Mouse (Mus musculus) forebrain, embryonic 16.5 days (tissue): ENCODE results near the gene Ccl12. TPM values are rescaled to one million over a fixed set of nuclear protein-coding genes. Genes with fewer than 3 reads are reported as not detected.

ENCODE experiments used
- ATAC-seq: fragments of 200-750 bp; cut with Nextera tagmentation; 2 replicates; pipeline ENCODE4 v1.8.0; 2017; ENCODE audit warnings: mild to moderate bottlenecking, moderate library complexity
- H3K27ac ChIP-seq: fragments of 300-500 bp; sonication (generic); 2 replicates; pipeline ENCODE4 v1.5.1; 2014; ENCODE audit warnings: low read length, control low read depth
- H3K27me3 ChIP-seq: fragments of 300-500 bp; sonication (generic); replicated peaks from 2 replicates; pipeline ENCODE4 v1.6.1; 2014; ENCODE audit warnings: low read length; ENCODE audit not compliant: control insufficient read depth, insufficient read depth
- H3K36me3 ChIP-seq: fragments of 300-500 bp; sonication (generic); 2 replicates; pipeline ENCODE4 v1.6.1; 2014; ENCODE audit not compliant: control insufficient read depth, insufficient read depth
- H3K4me1 ChIP-seq: fragments of 300-500 bp; sonication (generic); replicated peaks from 2 replicates; pipeline ENCODE4 v1.6.1; 2014; ENCODE audit warnings: low read length; ENCODE audit not compliant: control insufficient read depth, insufficient read depth
- H3K4me2 ChIP-seq: fragments of 300-500 bp; sonication (generic); 2 replicates; pipeline ENCODE4 v1.6.1; 2014; ENCODE audit warnings: mild to moderate bottlenecking, low read length, control low read depth
- H3K4me3 ChIP-seq: fragments of 300-500 bp; sonication (generic); replicated peaks from 2 replicates; pipeline ENCODE4 v1.5.1; 2014; ENCODE audit warnings: mild to moderate bottlenecking, low read length, control low read depth
- H3K9ac ChIP-seq: fragments of 300-500 bp; sonication (generic); replicated peaks from 2 replicates; pipeline ENCODE4 v1.6.1; 2014; ENCODE audit warnings: low read depth, low read length, control low read depth
- H3K9me3 ChIP-seq: fragments of 300-500 bp; sonication (generic); 2 replicates; pipeline ENCODE4 v1.6.1; 2016; ENCODE audit warnings: low read length; ENCODE audit not compliant: control insufficient read depth
- WGBS: fragments of 180-500 bp; shearing (Covaris S2); extraction: QIAGEN DNeasy Blood & Tissue Kit; methylation state at CpG from one replicate; pipeline ENCODE4 v1.1.7; 2014; 5-methylcytosine and 5-hydroxymethylcytosine counted together
- polyA plus RNA-seq: library from polyadenylated mRNA; unstranded; fragments of >200 nt; fragmentation: Nextera tagmentation; extraction: Ambion mirVana; gene quantifications from 2 replicates; pipeline ENCODE4 v1.2.1, GENCODE M21; 2015

Ccl12 gene
- polyA plus RNA-seq, 1 experiment from 2014 or later, result not detected

DNA sequence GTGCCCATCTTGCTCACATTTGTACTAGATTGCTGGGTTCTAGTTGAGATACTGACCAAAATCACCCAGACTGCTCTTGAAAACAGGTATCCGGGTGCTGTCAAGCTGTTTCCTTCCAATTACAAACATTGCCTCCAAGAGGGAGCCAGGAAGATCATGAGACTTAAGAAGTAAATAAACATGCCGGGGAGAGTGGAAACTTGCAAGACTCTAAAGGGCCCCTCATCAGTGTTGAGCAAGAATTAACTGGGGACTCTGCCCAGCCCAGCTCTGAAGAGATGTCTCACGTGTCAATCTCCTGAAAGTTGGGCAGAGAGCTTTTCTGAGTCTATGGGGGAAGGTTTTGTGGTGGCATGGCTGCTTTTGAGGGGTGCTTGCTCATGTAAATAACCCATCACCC lies 24.6 kb upstream of the Ccl12 start:
- H3K27me3 ChIP-seq, result no peaks in the 10 kb centered on the region
- no peak overlapping the region for H3K4me3 ChIP-seq
- H3K4me1 ChIP-seq, result no peaks in the 10 kb centered on the region
- H3K4me2 ChIP-seq, result no peak overlapping the region
- ATAC-seq, result no peak
- no peak overlapping the region for H3K9ac ChIP-seq
- 77% methylated on average over 3 of the region's 3 CpGs for WGBS
- no peaks in the 10 kb centered on the region for H3K9me3 ChIP-seq
- H3K36me3 ChIP-seq, result no peaks in the 10 kb centered on the region
- no peak overlapping the region for H3K27ac ChIP-seq

DNA sequence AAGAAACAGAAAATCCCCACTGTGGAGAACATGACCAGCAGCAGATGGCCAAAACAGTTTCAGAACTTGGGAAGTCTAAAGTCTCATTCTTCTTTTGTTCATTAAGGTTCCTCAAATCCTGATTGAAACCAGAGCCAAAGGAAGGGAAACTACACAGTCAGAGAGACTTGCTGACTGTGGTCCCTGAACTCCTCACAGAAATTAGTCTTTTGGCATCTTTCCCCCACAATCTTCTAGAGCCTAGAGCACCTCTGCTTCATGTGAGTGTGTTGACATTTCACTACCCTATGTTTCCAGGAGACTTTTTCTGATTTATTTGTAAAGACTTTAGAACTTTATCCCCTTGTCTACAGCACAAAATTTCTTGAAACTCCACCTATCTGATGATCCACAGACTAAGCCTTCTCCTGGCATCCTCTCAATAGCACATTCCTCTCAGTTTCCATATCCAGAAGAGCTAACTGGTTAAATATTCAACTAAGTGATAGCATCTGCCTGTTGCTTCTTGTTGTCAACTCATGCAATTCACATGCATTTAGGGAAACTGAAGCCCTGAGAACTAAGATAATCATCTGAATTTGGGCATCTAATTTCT lies 23.4 kb upstream of the Ccl12 start:
- no peak overlapping the region for H3K4me2 ChIP-seq
- H3K36me3 ChIP-seq, result no peaks in the 10 kb centered on the region
- H3K27me3 ChIP-seq, result no peaks in the 10 kb centered on the region
- no peak for ATAC-seq
- no peaks in the 10 kb centered on the region for H3K9me3 ChIP-seq
- no peak overlapping the region for H3K4me3 ChIP-seq
- H3K9ac ChIP-seq, result no peak overlapping the region
- no peaks in the 10 kb centered on the region for H3K4me1 ChIP-seq
- H3K27ac ChIP-seq, result no peak overlapping the region

DNA sequence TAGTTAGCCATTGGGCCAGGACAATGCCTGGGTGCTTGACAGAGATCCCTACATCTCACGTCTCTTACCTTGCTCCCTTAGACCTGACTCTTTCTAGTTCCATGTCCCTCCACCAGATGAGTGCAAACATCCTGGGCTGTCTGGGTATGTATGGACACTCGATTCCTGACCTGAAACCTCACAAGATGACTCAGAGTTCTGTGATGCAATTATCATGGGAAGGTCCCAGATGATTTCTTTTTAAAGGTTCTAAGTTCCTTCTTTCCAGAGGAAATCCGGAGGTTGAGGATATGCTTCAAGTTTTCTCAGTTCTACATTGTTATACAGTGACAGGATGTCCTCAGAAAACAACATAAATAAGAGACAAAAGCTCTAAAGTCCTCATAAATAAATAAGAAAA lies 20.8 kb upstream of the Ccl12 start:
- Histone ChIP-seq H3K36me3 (no peaks in the 10 kb centered on the region), H3K4me1 (no peaks in the 10 kb centered on the region), H3K27me3 (no peaks in the 10 kb centered on the region), H3K4me3 (no peak overlapping the region), H3K27ac (no peak overlapping the region), H3K9ac (no peak overlapping the region), H3K4me2 (no peak overlapping the region), H3K9me3 (no peaks in the 10 kb centered on the region)
- no peak for ATAC-seq
- 89% methylated on average over 3 of the region's 3 CpGs for WGBS

DNA sequence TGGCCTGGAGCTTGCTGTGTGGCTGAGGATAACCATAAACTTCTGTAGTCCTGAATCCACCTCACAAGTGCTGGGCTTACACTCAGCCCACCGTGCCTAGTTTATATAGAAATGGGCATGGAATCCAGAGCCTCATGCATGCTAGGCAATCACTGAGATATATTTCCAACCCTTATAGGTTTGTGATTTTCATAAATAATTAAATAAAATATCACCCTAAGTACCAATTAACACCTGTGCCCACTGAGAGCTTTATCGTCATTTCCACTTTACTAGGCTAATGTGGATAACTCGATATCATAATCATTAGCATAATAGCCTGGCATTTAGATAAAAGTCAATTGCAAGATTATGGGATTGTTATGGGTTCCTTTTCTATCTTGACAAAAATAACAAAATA lies 17.3 kb upstream of the Ccl12 start:
- Histone ChIP-seq H3K9me3 (no peaks in the 10 kb centered on the region), H3K4me2 (no peak overlapping the region), H3K27ac (no peak overlapping the region), H3K9ac (no peak overlapping the region), H3K4me3 (no peak overlapping the region), H3K36me3 (no peaks in the 10 kb centered on the region), H3K27me3 (no peaks in the 10 kb centered on the region), H3K4me1 (no peaks in the 10 kb centered on the region)
- ATAC-seq, result no peak
- 82% methylated on average over 3 of the region's 3 CpGs for WGBS

DNA sequence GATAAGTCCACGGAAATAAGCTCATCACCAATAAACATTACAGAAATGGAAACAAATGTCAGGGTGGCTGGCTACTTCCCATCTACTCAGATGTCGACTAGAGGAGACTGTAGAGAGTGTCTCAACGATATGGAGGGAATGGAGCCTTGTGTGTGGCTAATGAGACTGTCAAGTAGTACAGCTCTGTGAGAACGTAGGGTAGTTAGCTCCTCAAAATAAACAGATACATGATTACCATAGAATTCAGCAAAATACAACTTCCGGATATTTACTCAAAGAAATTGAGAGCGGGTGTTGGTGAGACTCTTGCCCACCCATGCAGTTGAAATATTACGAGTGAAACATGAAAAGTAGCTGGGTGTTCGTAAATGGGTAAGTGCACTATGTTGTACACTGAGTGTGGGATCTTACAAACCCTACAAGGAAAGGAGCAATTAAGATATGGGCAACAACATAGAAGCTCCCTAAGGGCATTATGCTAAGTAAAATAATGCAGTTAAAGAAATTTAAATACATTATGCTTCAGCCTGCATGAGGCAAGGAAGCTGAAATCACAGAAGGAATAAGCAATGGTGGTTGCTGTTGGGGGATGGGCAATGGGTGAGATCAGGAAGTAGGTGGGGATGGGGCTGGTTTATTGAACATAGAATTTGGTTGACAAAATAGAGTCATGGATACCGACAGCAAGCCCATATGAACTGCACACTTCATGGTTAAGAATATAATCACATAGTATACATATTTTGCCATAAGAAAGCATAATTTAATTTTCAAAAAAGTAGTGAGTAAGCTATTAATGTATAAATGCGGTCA lies 1.9 kb upstream of the Ccl12 start:
- WGBS, result 87% methylated on average over 10 of the region's 10 CpGs
- no peak overlapping the region for H3K27ac ChIP-seq
- ATAC-seq, result no peak
- no peaks in the 10 kb centered on the region for H3K27me3 ChIP-seq
- no peaks in the 10 kb centered on the region for H3K36me3 ChIP-seq
- H3K4me2 ChIP-seq, result no peak overlapping the region
- H3K4me3 ChIP-seq, result no peak overlapping the region
- H3K9ac ChIP-seq, result no peak overlapping the region
- H3K9me3 ChIP-seq, result no peaks in the 10 kb centered on the region
- H3K4me1 ChIP-seq, result no peaks in the 10 kb centered on the region

DNA sequence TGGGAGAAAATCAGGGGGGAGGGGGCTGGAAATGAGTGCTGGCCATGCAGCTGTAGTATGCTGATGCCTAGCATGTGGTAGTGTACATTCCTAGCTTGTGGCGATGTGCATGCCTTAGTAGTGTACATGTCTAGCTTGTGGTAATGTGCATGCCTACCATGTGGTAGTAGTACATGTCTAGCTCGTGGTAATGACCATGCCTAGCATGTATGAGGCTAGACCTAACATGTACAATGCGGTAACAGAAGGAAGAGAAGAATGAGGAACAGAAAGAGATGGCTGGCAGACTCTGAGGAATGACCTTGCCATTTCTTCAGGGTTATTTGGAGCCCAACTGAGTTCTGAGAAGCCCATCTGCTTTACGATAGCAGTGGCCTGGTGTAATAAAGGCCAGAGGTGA lies 558 bp upstream of the Ccl12 start:
- no peaks in the 10 kb centered on the region for H3K4me1 ChIP-seq
- H3K9ac ChIP-seq, result no peak overlapping the region
- H3K36me3 ChIP-seq, result no peaks in the 10 kb centered on the region
- H3K27ac ChIP-seq, result no peak overlapping the region
- no peak overlapping the region for H3K4me2 ChIP-seq
- H3K9me3 ChIP-seq, result no peaks in the 10 kb centered on the region
- no peaks in the 10 kb centered on the region for H3K27me3 ChIP-seq
- ATAC-seq, result no peak
- no peak overlapping the region for H3K4me3 ChIP-seq
- WGBS, result 87% methylated on average over 4 of the region's 4 CpGs

DNA sequence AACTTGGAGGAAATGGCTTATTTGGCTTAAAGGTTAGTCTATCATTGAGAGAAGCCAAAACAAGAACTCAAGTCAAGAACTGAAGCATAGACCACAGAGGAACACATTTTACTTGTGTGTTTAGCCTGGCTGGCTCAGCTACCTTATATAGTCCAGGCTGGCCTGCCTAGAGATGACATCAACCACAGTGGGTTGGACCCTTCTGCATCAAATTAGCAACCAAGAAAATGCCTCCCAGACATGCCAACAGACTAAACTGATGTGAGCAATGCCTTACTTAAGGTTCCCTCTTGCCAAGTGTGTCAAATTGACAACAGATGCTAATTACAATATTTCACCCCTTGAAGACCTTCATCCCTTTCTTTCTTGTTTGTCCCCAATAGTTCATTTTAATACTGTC lies 8.0 kb downstream of the Ccl12 start:
- H3K4me2 ChIP-seq, result no peak overlapping the region
- H3K4me1 ChIP-seq, result no peaks in the 10 kb centered on the region
- H3K4me3 ChIP-seq, result no peak overlapping the region
- no peak for ATAC-seq
- no peak overlapping the region for H3K9ac ChIP-seq
- no peak overlapping the region for H3K27ac ChIP-seq
- H3K27me3 ChIP-seq, result no peaks in the 10 kb centered on the region
- no peaks in the 10 kb centered on the region for H3K9me3 ChIP-seq
- no peaks in the 10 kb centered on the region for H3K36me3 ChIP-seq

DNA sequence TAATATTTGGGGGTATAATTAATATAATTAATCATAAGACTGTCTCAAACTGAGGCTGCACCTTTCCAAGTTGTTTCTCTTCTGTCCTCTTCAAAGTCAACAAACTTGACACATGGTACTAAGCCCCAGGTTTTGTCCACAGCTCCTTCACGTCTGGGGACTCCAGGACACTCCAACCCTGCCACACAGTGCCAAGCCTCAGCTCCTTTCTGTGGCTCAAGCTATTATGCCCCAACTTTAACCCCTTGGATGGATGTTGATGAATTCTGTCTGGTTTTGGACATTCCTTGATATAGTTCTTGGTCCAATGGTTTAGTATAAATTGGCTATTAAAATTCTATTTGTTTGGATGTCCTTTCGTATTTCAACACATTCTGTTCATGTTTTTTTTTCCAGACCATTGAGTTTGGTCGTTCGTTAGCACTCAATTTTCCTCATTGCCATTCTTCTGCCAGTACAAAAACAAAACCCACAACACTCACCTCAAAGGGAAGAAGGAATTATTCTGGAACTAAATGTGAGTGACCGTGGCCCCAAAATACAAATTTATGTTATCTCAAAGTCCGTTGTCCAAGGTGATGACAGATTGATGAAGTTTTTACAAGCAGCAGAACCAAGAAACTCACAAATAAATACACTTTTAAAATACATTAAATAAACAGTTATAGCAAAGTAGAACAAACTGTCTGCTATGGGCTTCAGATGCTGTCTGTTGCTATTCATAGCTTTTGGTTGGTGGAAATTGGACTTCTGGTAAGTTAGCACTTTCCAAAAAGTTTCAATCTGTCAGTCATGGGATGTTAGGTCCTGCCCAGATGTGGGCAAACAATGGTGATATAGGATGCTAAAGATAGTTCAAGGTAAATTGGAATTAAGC lies 9.0 kb downstream of the Ccl12 start:
- ATAC-seq, result no peak
- Histone ChIP-seq H3K27ac (no peak overlapping the region), H3K9me3 (no peaks in the 10 kb centered on the region), H3K9ac (no peak overlapping the region), H3K4me3 (no peak overlapping the region), H3K36me3 (no peaks in the 10 kb centered on the region), H3K27me3 (no peaks in the 10 kb centered on the region), H3K4me2 (no peak overlapping the region), H3K4me1 (no peaks in the 10 kb centered on the region)
- WGBS, result 42% methylated on average over 6 of the region's 6 CpGs

DNA sequence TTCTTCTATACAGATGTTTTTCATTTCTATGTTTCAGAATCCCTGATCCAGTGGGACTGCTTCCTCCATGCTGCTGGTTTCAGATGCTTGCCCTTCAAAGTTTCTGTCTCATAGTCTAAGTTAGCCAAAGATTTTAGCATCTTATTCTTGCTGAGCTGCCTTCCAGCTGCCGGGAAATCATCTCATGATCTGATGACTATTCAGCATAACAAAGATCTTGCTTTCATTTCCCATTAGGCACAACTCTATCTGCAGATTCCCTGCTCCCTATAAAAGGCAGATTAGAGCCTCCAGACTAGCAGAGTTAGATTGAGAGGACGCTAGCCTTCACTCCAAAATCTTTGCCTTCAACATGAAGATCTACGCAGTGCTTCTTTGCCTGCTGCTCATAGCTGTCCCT lies 13.2 kb downstream of the Ccl12 start, which contains the start of gene Ccl8:
Gene Ccl8 (plus strand): TSS at position 301 of the 400 bp plus-strand sequence.
- ATAC-seq, result no peak
- H3K4me3 ChIP-seq, result no peak within 1 kb of the TSS
- no peaks in the 10 kb centered on the region for H3K9me3 ChIP-seq
- H3K36me3 ChIP-seq, result no peaks in the 10 kb centered on the region
- H3K4me2 ChIP-seq, result no peak within 1 kb of the TSS
- no peak within 1 kb of the TSS for H3K27ac ChIP-seq
- no peak within 1 kb of the TSS for H3K9ac ChIP-seq
- H3K4me1 ChIP-seq, result no peaks in the 10 kb centered on the region
- no peaks in the 10 kb centered on the region for H3K27me3 ChIP-seq
- 78% methylated on average over 3 of the region's 3 CpGs for WGBS
